Mouse (Mus musculus) erythroblast, embryonic 14.5 days (primary cell): Measurements from ENCODE around the gene Sema4g.

Experiments
- GATA1 ChIP-seq: IDR thresholded peaks from 2 replicates; pipeline ENCODE4 v1.6.1; 2012; ENCODE audit warnings: low read length, inconsistent platforms, mixed read lengths
- TAL1 ChIP-seq: IDR thresholded peaks from 3 replicates; pipeline ENCODE4 v1.6.1; 2012; ENCODE audit warnings: low read length, inconsistent platforms, mixed read lengths

DNA sequence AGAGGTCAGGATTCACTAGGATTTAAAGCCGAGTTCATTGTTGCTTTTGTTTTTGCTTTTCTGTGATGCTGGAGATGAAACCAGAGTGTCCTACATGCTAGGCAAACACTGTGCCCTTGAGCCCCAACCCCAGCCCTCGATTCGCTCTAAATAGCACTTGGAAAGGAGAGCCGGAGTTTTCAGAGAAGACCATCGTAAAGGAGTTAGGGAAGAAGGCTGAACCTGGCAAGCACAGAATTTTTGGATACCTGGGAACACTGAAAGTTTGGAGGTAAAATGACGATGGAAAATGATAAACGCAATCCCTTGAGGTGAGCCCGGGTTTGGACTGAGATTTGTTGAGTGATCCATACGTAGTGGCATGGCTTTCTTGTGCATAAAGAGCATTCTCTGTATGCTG, 580 bp upstream of the Sema4g start:
- no peak for TF ChIP-seq GATA1
- no peak for TF ChIP-seq TAL1
